Mouse (Mus musculus) intestine, embryonic 14.5 days (tissue): Measurements from ENCODE around the gene Prlr. TPM values are rescaled to one million over a fixed set of nuclear protein-coding genes. Genes with fewer than 3 reads are reported as not detected.

ENCODE experiments used
- ATAC-seq: fragments of 200-750 bp; cut with Nextera tagmentation; replicated peaks from 2 replicates; pipeline ENCODE4 v1.8.0; 2017; ENCODE audit warnings: low read depth, moderate number of reproducible peaks, moderate TSS enrichment, moderate library complexity; ENCODE audit not compliant: low FRiP score, low TSS enrichment
- DNase-seq: peaks from one replicate; pipeline ENCODE4 v3.0.0-alpha.2; 2018; ENCODE audit warnings: low spot score
- H3K27ac ChIP-seq: fragments of 300-500 bp; sonication (generic); 2 replicates; pipeline ENCODE4 v1.5.1; 2014; ENCODE audit warnings: low read depth, mild to moderate bottlenecking, control low read depth
- H3K27me3 ChIP-seq: fragments of 300-500 bp; sonication (generic); replicated peaks from 2 replicates; pipeline ENCODE4 v1.6.1; 2014; ENCODE audit warnings: low read length, control low read depth; ENCODE audit not compliant: control insufficient read depth, insufficient read depth
- H3K36me3 ChIP-seq: fragments of 300-500 bp; sonication (generic); 2 replicates; pipeline ENCODE4 v1.6.1; 2014; ENCODE audit warnings: low read length, control low read depth; ENCODE audit not compliant: control insufficient read depth, insufficient read depth
- H3K4me1 ChIP-seq: fragments of 300-500 bp; sonication (generic); replicated peaks from 2 replicates; pipeline ENCODE4 v1.6.1; 2014; ENCODE audit warnings: low read length, control low read depth, mixed read lengths; ENCODE audit not compliant: control insufficient read depth, insufficient read depth
- H3K4me2 ChIP-seq: fragments of 300-500 bp; sonication (generic); 2 replicates; pipeline ENCODE4 v1.6.1; 2014; ENCODE audit warnings: low read length
- H3K4me3 ChIP-seq: fragments of 300-500 bp; sonication (generic); 2 replicates; pipeline ENCODE4 v1.5.1; 2014; ENCODE audit warnings: low read depth, low read length, control low read depth, mixed read lengths
- H3K9ac ChIP-seq: fragments of 300-500 bp; sonication (generic); 2 replicates; pipeline ENCODE4 v1.6.1; 2014; ENCODE audit warnings: mild to moderate bottlenecking, low read length
- H3K9me3 ChIP-seq: fragments of 300-500 bp; sonication (generic); 2 replicates; pipeline ENCODE4 v1.6.1; 2016; ENCODE audit warnings: low read length, control low read depth; ENCODE audit not compliant: control insufficient read depth
- WGBS: fragments of 180-500 bp; shearing (Covaris S2); extraction: QIAGEN DNeasy Blood & Tissue Kit; methylation state at CpG from one replicate; pipeline ENCODE4 v1.1.7; 2014; 5-methylcytosine and 5-hydroxymethylcytosine counted together
- polyA plus RNA-seq: library from polyadenylated mRNA; unstranded; fragments of >200 nt; fragmentation: Nextera tagmentation; extraction: Ambion mirVana; gene quantifications from 2 replicates; pipeline ENCODE4 v1.2.1, GENCODE M21; 2014

Prlr gene
- polyA plus RNA-seq = 9.9 and 10.7 TPM in 2 replicates

- Histone ChIP-seq H3K36me3 (no peaks in the 10 kb centered on the region), H3K4me1 (no peaks in the 10 kb centered on the region; the same call in 1 of the 2 replicates), H3K9me3 (no peaks in the 10 kb centered on the region), H3K9ac (peak within 1 kb of the TSS; percentile 25), H3K4me3 (peak within 1 kb of the TSS; percentile 36), H3K4me2 (peak within 1 kb of the TSS; percentile 82), H3K27me3 (no peaks in the 10 kb centered on the region), H3K27ac (no peak within 1 kb of the TSS)
- DNase-seq = no peak
- 1% methylated on average over 9 of the region's 9 CpGs for WGBS
- ATAC-seq = no peak
Measured at GRCm38 (mm10) chr15:10177083-10177482, at the start of gene Prlr. TSS of gene Prlr (plus strand) at chr15:10177238.

GRCm38 (mm10) chr15:10133781-10134180, 43.3 kb upstream of the Prlr start:
- no peaks in the 10 kb centered on the region for H3K27me3 ChIP-seq
- no peak overlapping the region for H3K27ac ChIP-seq
- H3K4me2 ChIP-seq = no peak overlapping the region
- no peaks in the 10 kb centered on the region for H3K36me3 ChIP-seq
- no peaks in the 10 kb centered on the region for H3K4me1 ChIP-seq
- no peak for ATAC-seq
- DNase-seq = no peak
- H3K9me3 ChIP-seq = no peaks in the 10 kb centered on the region
- no peak overlapping the region for H3K4me3 ChIP-seq
- no peak overlapping the region for H3K9ac ChIP-seq
- 87% methylated on average over 2 of the region's 2 CpGs for WGBS

- ATAC-seq (no peak), DNase-seq (no peak)
- H3K9me3 ChIP-seq = no peaks in the 10 kb centered on the region
- WGBS = 74% methylated on average over 4 of the region's 4 CpGs
- no peak overlapping the region for H3K27ac ChIP-seq
- H3K36me3 ChIP-seq = no peaks in the 10 kb centered on the region
- H3K27me3 ChIP-seq = no peaks in the 10 kb centered on the region
- H3K9ac ChIP-seq = no peak overlapping the region
- no peak overlapping the region for H3K4me2 ChIP-seq
- H3K4me3 ChIP-seq = no peak overlapping the region
- no peaks in the 10 kb centered on the region for H3K4me1 ChIP-seq
Measured at GRCm38 (mm10) chr15:10134889-10135288, 42.1 kb upstream of the Prlr start.

- H3K27ac ChIP-seq = no peak overlapping the region
- 84% methylated on average over 5 of the region's 5 CpGs for WGBS
- H3K4me3 ChIP-seq = no peak overlapping the region
- no peak for ATAC-seq
- H3K4me1 ChIP-seq = no peaks in the 10 kb centered on the region
- no peaks in the 10 kb centered on the region for H3K36me3 ChIP-seq
- no peak overlapping the region for H3K4me2 ChIP-seq
- no peak for DNase-seq
- no peaks in the 10 kb centered on the region for H3K27me3 ChIP-seq
- H3K9ac ChIP-seq = no peak overlapping the region
- H3K9me3 ChIP-seq = no peaks in the 10 kb centered on the region
Measured at GRCm38 (mm10) chr15:10144520-10144919, 32.5 kb upstream of the Prlr start.

- no peak for DNase-seq
- no peak for ATAC-seq
- H3K27me3 ChIP-seq = no peaks in the 10 kb centered on the region
- H3K36me3 ChIP-seq = no peaks in the 10 kb centered on the region
- H3K9ac ChIP-seq = no peak overlapping the region
- H3K4me2 ChIP-seq = no peak overlapping the region
- 85% methylated on average over 4 of the region's 4 CpGs for WGBS
- no peak overlapping the region for H3K27ac ChIP-seq
- H3K4me1 ChIP-seq = no peaks in the 10 kb centered on the region
- no peaks in the 10 kb centered on the region for H3K9me3 ChIP-seq
- H3K4me3 ChIP-seq = no peak overlapping the region
Measured at GRCm38 (mm10) chr15:10148196-10148595, 28.8 kb upstream of the Prlr start.

GRCm38 (mm10) chr15:10160663-10161062, 16.4 kb upstream of the Prlr start:
- ATAC-seq = no peak
- Histone ChIP-seq H3K9me3 (no peaks in the 10 kb centered on the region), H3K36me3 (no peaks in the 10 kb centered on the region), H3K4me2 (no peak overlapping the region), H3K27ac (no peak overlapping the region), H3K27me3 (no peaks in the 10 kb centered on the region), H3K4me1 (no peaks in the 10 kb centered on the region), H3K9ac (no peak overlapping the region), H3K4me3 (no peak overlapping the region)
- WGBS = 83% methylated on average over 2 of the region's 2 CpGs
- no peak for DNase-seq

GRCm38 (mm10) chr15:10175078-10175477, 2.0 kb upstream of the Prlr start:
- no peak overlapping the region for H3K9ac ChIP-seq
- 85% methylated on average over 6 of the region's 6 CpGs for WGBS
- H3K27ac ChIP-seq = no peak overlapping the region
- H3K9me3 ChIP-seq = no peaks in the 10 kb centered on the region
- H3K27me3 ChIP-seq = no peaks in the 10 kb centered on the region
- ATAC-seq (no peak), DNase-seq (no peak)
- no peak overlapping the region for H3K4me2 ChIP-seq
- H3K4me3 ChIP-seq = no peak overlapping the region
- H3K36me3 ChIP-seq = no peaks in the 10 kb centered on the region
- H3K4me1 ChIP-seq = no peaks in the 10 kb centered on the region; the same call in 1 of the 2 replicates

- no peak overlapping the region for H3K4me3 ChIP-seq
- H3K9ac ChIP-seq = no peak overlapping the region
- no peak for DNase-seq
- H3K27me3 ChIP-seq = no peaks in the 10 kb centered on the region
- H3K36me3 ChIP-seq = no peaks in the 10 kb centered on the region
- H3K27ac ChIP-seq = no peak overlapping the region
- no peaks in the 10 kb centered on the region; the same call in 1 of the 2 replicates for H3K4me1 ChIP-seq
- no peaks in the 10 kb centered on the region for H3K9me3 ChIP-seq
- 57% methylated on average over 7 of the region's 7 CpGs for WGBS
- no peak for ATAC-seq
- no peak overlapping the region for H3K4me2 ChIP-seq
Measured at GRCm38 (mm10) chr15:10175656-10176055, 1.4 kb upstream of the Prlr start.

GRCm38 (mm10) chr15:10177519-10178130, 587 bp downstream of the Prlr start:
- peak; percentile 62 for DNase-seq
- WGBS = 1% methylated on average over 30 of the region's 30 CpGs
- H3K9me3 ChIP-seq = no peaks in the 10 kb centered on the region
- peak overlapping the region; percentile 82 for H3K4me2 ChIP-seq
- peak overlapping the region; percentile 36 for H3K4me3 ChIP-seq
- 0 out of 2 replicates have a peak, but pooled peaks have one; percentile 36 for ATAC-seq
- no peaks in the 10 kb centered on the region for H3K36me3 ChIP-seq
- no peaks in the 10 kb centered on the region for H3K27me3 ChIP-seq
- no peak overlapping the region for H3K27ac ChIP-seq
- H3K4me1 ChIP-seq = no peaks in the 10 kb centered on the region; the same call in 1 of the 2 replicates
- H3K9ac ChIP-seq = peak overlapping the region; percentile 25
